Mouse (Mus musculus): Measurements from ENCODE around the gene Agap1.

The Agap1 gene

GRCm38 (mm10) chr1:89880834-89881233, 426.2 kb downstream of the Agap1 start:
- in situ Hi-C loops (cut with MboI; ENCODE audit: low sequenced_read_pairs), result no loop called here

GRCm38 (mm10) chr1:89884335-89884734, 429.7 kb downstream of the Agap1 start:
- in situ Hi-C loops (cut with MboI; ENCODE audit: low sequenced_read_pairs), result no loop called here

GRCm38 (mm10) chr1:89885696-89886095, 431.1 kb downstream of the Agap1 start:
- in situ Hi-C loops (cut with MboI; ENCODE audit: low sequenced_read_pairs), result no loop called here

DNA sequence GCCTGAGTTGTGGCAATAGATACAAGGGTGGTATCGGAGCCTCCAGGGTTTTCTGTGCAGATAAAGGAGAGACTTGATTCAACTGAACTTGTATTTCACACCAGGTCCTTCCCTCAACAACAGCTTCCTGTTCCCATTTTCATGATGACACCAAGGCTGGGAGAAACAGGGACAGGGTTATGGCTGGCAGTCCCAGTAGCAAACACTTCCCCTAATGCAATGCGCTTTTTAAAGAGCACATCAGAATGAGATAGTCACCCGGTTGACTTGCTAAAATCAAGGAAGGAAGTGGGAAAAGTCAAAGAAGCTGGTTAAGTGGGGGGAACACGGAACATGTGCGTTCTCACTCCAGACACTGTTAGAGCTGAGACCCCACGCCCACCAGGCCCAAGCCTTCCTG, 436.8 kb downstream of the Agap1 start:
- in situ Hi-C loops (cut with MboI; ENCODE audit: low sequenced_read_pairs), result no loop called here

GRCm38 (mm10) chr1:89892281-89892680, 437.7 kb downstream of the Agap1 start:
- in situ Hi-C loops (cut with MboI; ENCODE audit: low sequenced_read_pairs), result no loop called here

- in situ Hi-C loops (cut with MboI; ENCODE audit: low sequenced_read_pairs), result no loop called here
These were observed 441.2 kb downstream of the Agap1 start for GRCm38 (mm10) chr1:89895801-89896200.

DNA sequence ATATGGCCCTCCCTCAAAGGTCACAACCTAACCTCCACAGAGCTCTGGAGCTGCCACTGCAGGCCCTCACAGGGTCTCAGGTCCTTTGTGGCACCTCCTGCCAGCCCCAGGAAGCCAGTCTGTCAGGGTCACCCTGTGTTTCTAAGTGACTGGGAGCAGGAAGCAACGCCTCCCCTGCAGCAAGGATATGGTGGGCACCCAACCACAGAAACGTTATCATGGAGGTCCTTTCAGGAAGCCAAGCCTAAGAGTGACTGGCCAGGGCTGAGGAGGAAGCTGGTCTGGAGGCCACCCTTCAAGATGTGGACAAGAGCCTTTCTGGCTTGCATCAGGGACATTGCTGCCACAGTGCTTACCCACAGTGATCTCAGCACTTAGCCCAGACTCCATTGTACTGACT, 444.4 kb downstream of the Agap1 start:
- in situ Hi-C loops (cut with MboI; ENCODE audit: low sequenced_read_pairs), result no loop called here

- in situ Hi-C loops (cut with MboI; ENCODE audit: low sequenced_read_pairs), result no loop called here
These were observed 445.3 kb downstream of the Agap1 start for GRCm38 (mm10) chr1:89899761-89900445.

DNA sequence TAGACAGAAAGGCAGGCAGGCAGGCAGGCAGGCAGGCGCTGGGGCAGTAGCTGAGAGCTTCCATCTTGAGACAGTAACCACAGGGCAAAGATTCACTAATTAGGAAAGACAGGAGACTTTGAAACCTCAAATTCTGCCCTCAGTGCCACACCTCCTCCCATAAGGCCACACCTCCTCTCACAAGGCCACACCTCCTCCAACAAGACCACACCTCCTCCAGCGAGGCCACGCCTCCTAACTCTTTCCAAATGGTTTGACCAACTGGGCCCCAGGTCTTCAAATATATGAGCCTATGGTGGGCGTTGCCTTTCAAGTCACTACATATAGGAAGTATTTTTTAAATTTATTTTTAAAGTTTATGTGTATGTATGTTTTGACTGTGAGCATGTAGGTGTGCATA, 446.8 kb downstream of the Agap1 start:
- in situ Hi-C loops (cut with MboI; ENCODE audit: low sequenced_read_pairs), result no loop called here

DNA sequence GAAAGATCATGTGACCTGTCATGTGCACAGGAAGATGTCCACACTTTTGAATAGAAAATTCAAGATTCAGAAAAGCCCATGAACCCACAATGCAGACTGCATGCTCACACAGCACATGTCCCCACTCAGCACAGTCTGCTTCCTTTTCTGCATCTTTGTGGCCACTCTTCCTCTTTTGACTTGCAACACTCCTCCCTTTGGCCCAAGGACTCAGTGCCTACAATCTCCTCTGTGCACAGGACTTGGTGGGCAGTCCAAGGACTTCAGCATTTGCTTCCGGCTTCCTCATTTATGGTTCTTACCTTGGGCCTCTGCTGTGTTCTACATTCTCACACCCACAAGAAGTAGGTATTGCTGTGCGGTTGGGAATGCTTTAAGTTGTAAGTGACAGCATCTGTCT, 447.6 kb downstream of the Agap1 start:
- in situ Hi-C loops (cut with MboI; ENCODE audit: low sequenced_read_pairs), result no loop called here

- in situ Hi-C loops (cut with MboI; ENCODE audit: low sequenced_read_pairs), result no loop called here
These were observed 448.0 kb downstream of the Agap1 start for GRCm38 (mm10) chr1:89902641-89903040.

- in situ Hi-C loops (cut with MboI; ENCODE audit: low sequenced_read_pairs), result no loop called here
These were observed 455.2 kb downstream of the Agap1 start for GRCm38 (mm10) chr1:89909796-89910195.

- in situ Hi-C loops (cut with MboI; ENCODE audit: low sequenced_read_pairs), result no loop called here
These were observed 457.8 kb downstream of the Agap1 start for GRCm38 (mm10) chr1:89912392-89912791.

DNA sequence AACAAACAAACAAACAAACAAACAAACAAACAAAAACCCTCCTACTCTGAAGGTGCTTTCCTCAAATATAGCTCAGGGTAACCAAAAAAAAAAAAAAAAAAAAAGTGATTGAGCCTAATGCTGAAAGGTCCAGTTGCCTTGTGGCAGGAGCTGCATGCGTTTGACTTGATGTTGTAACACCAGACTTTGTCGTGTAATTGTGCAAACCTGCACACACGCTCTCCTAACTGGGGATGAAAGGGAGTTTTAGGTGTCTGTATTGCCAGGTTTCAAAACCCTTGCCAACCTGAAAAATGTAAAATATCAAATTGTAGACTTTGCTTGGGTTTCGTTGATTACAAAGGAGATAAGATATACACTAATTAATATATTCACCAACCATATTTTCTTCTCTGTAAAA, 459.0 kb downstream of the Agap1 start:
- in situ Hi-C loops (cut with MboI; ENCODE audit: low sequenced_read_pairs), result no loop called here

DNA sequence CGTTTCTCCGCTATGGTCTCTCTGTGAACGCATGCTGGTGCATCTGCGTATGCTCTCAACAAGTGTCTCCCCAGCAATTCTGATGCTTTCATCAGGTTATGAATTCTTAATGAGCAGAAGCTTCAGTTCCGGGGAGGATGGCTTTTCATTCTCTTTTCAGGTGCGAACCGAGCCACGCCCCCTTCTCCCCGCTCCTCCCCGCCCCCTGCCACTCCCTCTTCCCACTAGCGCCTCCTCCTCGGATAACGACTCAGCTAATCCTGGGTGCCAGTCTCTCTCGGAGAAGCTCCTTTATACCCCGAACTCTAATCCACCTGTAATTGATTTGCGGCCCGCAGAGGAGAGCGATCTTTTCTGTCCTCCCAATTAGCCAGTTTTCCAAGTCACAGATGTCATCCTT, 463.5 kb downstream of the Agap1 start:
- in situ Hi-C loops (cut with MboI; ENCODE audit: low sequenced_read_pairs), result no loop called here

- in situ Hi-C loops (cut with MboI; ENCODE audit: low sequenced_read_pairs), result no loop called here
These were observed 464.6 kb downstream of the Agap1 start for GRCm38 (mm10) chr1:89919206-89919605.

DNA sequence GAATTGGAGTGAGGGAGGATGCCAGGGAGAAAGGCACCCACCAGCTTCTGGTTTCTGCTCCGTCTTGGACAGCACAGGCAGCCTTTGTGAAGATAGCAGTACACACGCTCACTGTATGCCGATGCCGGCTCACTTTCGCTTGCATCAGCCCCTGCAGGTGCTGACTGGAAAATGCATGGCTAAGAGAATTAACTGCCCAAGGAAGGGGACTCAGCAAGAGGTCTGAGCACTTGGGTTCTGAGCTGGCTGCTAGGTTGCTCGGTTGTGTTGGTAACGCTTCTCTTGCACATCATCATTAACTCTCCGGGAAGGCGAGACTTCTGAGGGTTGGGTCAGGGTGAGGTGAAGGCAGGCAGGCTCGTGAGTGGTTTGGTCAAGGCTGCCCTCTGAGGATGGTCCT, 467.2 kb downstream of the Agap1 start:
- in situ Hi-C loops (cut with MboI; ENCODE audit: low sequenced_read_pairs), result no loop called here

- in situ Hi-C loops (cut with MboI; ENCODE audit: low sequenced_read_pairs), result no loop called here
These were observed 467.7 kb downstream of the Agap1 start for GRCm38 (mm10) chr1:89922282-89922681.

- in situ Hi-C loops (cut with MboI; ENCODE audit: low sequenced_read_pairs), result no loop called here
These were observed 468.5 kb downstream of the Agap1 start for GRCm38 (mm10) chr1:89922883-89923641.

DNA sequence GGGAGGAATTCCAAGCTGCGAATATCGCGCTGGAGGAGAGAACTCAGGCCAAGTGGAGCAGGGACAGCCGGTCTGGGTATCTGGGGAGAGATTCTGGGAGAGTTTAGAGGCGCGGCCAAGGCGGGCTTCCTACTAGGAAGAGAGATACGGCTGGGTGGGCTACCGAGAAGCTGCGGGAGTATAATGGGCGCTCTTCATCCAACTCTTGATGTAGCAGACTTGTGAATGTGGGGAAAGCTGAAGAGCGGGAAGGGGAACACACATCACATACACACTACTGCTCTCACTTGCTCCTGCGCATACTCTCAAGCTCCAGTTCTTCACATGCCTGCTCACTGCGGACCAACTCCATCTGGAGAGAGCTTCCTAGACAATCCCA, 469.0 kb downstream of the Agap1 start:
- in situ Hi-C loops (cut with MboI; ENCODE audit: low sequenced_read_pairs), result no loop called here

- in situ Hi-C loops (cut with MboI; ENCODE audit: low sequenced_read_pairs), result no loop called here
These were observed 471.0 kb downstream of the Agap1 start for GRCm38 (mm10) chr1:89925501-89926190.

- in situ Hi-C loops (cut with MboI; ENCODE audit: low sequenced_read_pairs), result no loop called here
These were observed 472.0 kb downstream of the Agap1 start for GRCm38 (mm10) chr1:89926583-89927060.

All from CH12F3 (cell line).